Mouse (Mus musculus): ENCODE data around the gene Cntn5. TPM values are rescaled to one million over a fixed set of nuclear protein-coding genes. Genes with fewer than 3 reads are reported as not detected.
A peak's percentile ranks its signal among the peaks of the same experiment; 100 is the strongest.

Cntn5 gene
- total and polyA plus RNA-seq, 2 experiments from 2014 or later = 23.7 to 24.8 TPM

- no peak overlapping the region for H3K4me3 ChIP-seq (ENCODE audit: low read depth, low read length)
- no peaks in the 10 kb centered on the region for H3K9me3 ChIP-seq (ENCODE audit: low read length)
- no peaks in the 10 kb centered on the region for H3K36me3 ChIP-seq (ENCODE audit: insufficient read depth, low read length)
- H3K9ac ChIP-seq (replicated peaks; ENCODE audit: low read length, poor library complexity, severe bottlenecking) = no peak overlapping the region
- H3K4me2 ChIP-seq (ENCODE audit: low read depth, low read length, poor library complexity, severe bottlenecking) = no peak overlapping the region
- no peak overlapping the region for H3K27ac ChIP-seq (ENCODE audit: low read depth, low read length)
- DNase-seq (ENCODE audit: low spot score) = peak; percentile 21
- ATAC-seq (ENCODE audit: low FRiP score) = peak; percentile 52; the same call in 1 of the 2 replicates
- no peaks in the 10 kb centered on the region for H3K4me1 ChIP-seq (ENCODE audit: insufficient read depth, low read length)
- 12% methylated on average over 13 of the region's 13 CpGs for WGBS
- TF ChIP-seq CTCF (IDR thresholded peaks at IDR 0.05) = no peak
- no peaks in the 10 kb centered on the region for H3K27me3 ChIP-seq (ENCODE audit: insufficient read depth, low read length)
Observed at GRCm38 (mm10) chr9:9673277-9674049, 1231.1 kb downstream of the Cntn5 start.

GRCm38 (mm10) chr9:9653463-9653862 is 1251.1 kb downstream of the Cntn5 start:
- WGBS = 86% methylated on average over 3 of the region's 3 CpGs
- H3K9me3 ChIP-seq (ENCODE audit: low read length) = no peaks in the 10 kb centered on the region
- no peaks in the 10 kb centered on the region for H3K4me1 ChIP-seq (ENCODE audit: insufficient read depth, low read length)
- no peak for TF ChIP-seq CTCF (IDR thresholded peaks at IDR 0.05)
- no peak overlapping the region for H3K4me3 ChIP-seq (ENCODE audit: low read depth, low read length)
- no peaks in the 10 kb centered on the region for H3K27me3 ChIP-seq (ENCODE audit: insufficient read depth, low read length)
- DNase-seq (ENCODE audit: low spot score) = no peak
- no peak overlapping the region for H3K4me2 ChIP-seq (ENCODE audit: low read depth, low read length, poor library complexity, severe bottlenecking)
- ATAC-seq (ENCODE audit: low FRiP score) = no peak
- no peak overlapping the region for H3K9ac ChIP-seq (replicated peaks; ENCODE audit: low read length, poor library complexity, severe bottlenecking)
- no peak overlapping the region for H3K27ac ChIP-seq (ENCODE audit: low read depth, low read length)
- no peaks in the 10 kb centered on the region for H3K36me3 ChIP-seq (ENCODE audit: insufficient read depth, low read length)

- Histone ChIP-seq H3K27ac (ENCODE audit: low read depth, low read length) (no peak overlapping the region), H3K4me3 (ENCODE audit: low read depth, low read length) (no peak overlapping the region), H3K9ac (replicated peaks; ENCODE audit: low read length, poor library complexity, severe bottlenecking) (no peak overlapping the region), H3K9me3 (ENCODE audit: low read length) (no peaks in the 10 kb centered on the region), H3K4me1 (ENCODE audit: insufficient read depth, low read length) (no peaks in the 10 kb centered on the region), H3K27me3 (ENCODE audit: insufficient read depth, low read length) (no peaks in the 10 kb centered on the region), H3K36me3 (ENCODE audit: insufficient read depth, low read length) (no peaks in the 10 kb centered on the region), H3K4me2 (ENCODE audit: low read depth, low read length, poor library complexity, severe bottlenecking) (no peak overlapping the region)
- ATAC-seq (ENCODE audit: low FRiP score) (no peak), DNase-seq (ENCODE audit: low spot score) (no peak)
- whole genome bisulfite sequencing = 84% methylated on average over 3 of the region's 3 CpGs
- no peak for TF ChIP-seq CTCF (IDR thresholded peaks at IDR 0.05)
Observed at GRCm38 (mm10) chr9:9647361-9647760, 1257.2 kb downstream of the Cntn5 start.

- TF ChIP-seq CTCF (IDR thresholded peaks at IDR 0.05) = no peak
- DNase-seq (ENCODE audit: low spot score) = no peak
- Histone ChIP-seq H3K36me3 (ENCODE audit: insufficient read depth, low read length) (no peaks in the 10 kb centered on the region), H3K4me1 (ENCODE audit: insufficient read depth, low read length) (no peaks in the 10 kb centered on the region), H3K27ac (ENCODE audit: low read depth, low read length) (no peak overlapping the region), H3K4me2 (ENCODE audit: low read depth, low read length, poor library complexity, severe bottlenecking) (no peak overlapping the region), H3K27me3 (ENCODE audit: insufficient read depth, low read length) (no peaks in the 10 kb centered on the region), H3K9me3 (ENCODE audit: low read length) (no peaks in the 10 kb centered on the region), H3K4me3 (ENCODE audit: low read depth, low read length) (no peak overlapping the region), H3K9ac (replicated peaks; ENCODE audit: low read length, poor library complexity, severe bottlenecking) (no peak overlapping the region)
- 97% methylated on average over 1 of the region's 1 CpGs for WGBS
- ATAC-seq (ENCODE audit: low FRiP score) = no peak
Observed at GRCm38 (mm10) chr9:9646276-9646675, 1258.3 kb downstream of the Cntn5 start.

Small RNAs within 50 kb of the gene (microRNA-seq; reads per million reads assigned to microRNA genes)
- gene Gm24496 (ENCODE audit: borderline number of aligned reads) (not detected), gene Gm25086 (ENCODE audit: borderline number of aligned reads) (not detected), gene Gm26195 (ENCODE audit: borderline number of aligned reads) (not detected), gene Mir6237 (ENCODE audit: borderline number of aligned reads) (not detected)
